Mouse (Mus musculus) forebrain, embryonic 15.5 days (tissue): ENCODE data around the gene Scn3b. TPM values are rescaled to one million over a fixed set of nuclear protein-coding genes. Genes with fewer than 3 reads are reported as not detected.
A peak's percentile ranks its signal among the peaks of the same experiment; 100 is the strongest.

Experiments used
- ATAC-seq: fragments of 200-750 bp; cut with Nextera tagmentation; replicated peaks from 2 replicates; pipeline ENCODE4 v1.8.0; 2017; ENCODE audit warnings: mild to moderate bottlenecking, moderate TSS enrichment, moderate library complexity
- H3K27ac ChIP-seq: fragments of 300-500 bp; sonication (generic); replicated peaks from 2 replicates; pipeline ENCODE4 v1.5.1; 2015; ENCODE audit warnings: mild to moderate bottlenecking, inconsistent platforms
- H3K27me3 ChIP-seq: fragments of 300-500 bp; sonication (generic); 2 replicates; pipeline ENCODE4 v1.6.1; 2015; ENCODE audit warnings: inconsistent platforms
- H3K36me3 ChIP-seq: fragments of 300-500 bp; sonication (generic); 2 replicates; pipeline ENCODE4 v1.6.1; 2015; ENCODE audit warnings: mild to moderate bottlenecking, inconsistent platforms
- H3K4me1 ChIP-seq: fragments of 300-500 bp; sonication (generic); 2 replicates; pipeline ENCODE4 v1.6.1; 2015; ENCODE audit warnings: inconsistent platforms
- H3K4me2 ChIP-seq: fragments of 300-500 bp; sonication (generic); replicated peaks from 2 replicates; pipeline ENCODE4 v1.6.1; 2015; ENCODE audit warnings: mild to moderate bottlenecking, inconsistent platforms
- H3K4me3 ChIP-seq: fragments of 300-500 bp; sonication (generic); 2 replicates; pipeline ENCODE4 v1.5.1; 2015; ENCODE audit warnings: mild to moderate bottlenecking, inconsistent platforms
- H3K9ac ChIP-seq: fragments of 300-500 bp; sonication (generic); replicated peaks from 2 replicates; pipeline ENCODE4 v1.6.1; 2015; ENCODE audit warnings: mild to moderate bottlenecking, inconsistent platforms
- H3K9me3 ChIP-seq: fragments of 300-500 bp; sonication (generic); 2 replicates; pipeline ENCODE4 v1.6.1; 2016; ENCODE audit warnings: inconsistent platforms
- WGBS: fragments of 180-500 bp; shearing (Covaris S2); methylation state at CpG from one replicate; pipeline ENCODE4 v1.1.7; 2015; ENCODE audit warnings: mixed read lengths; 5-methylcytosine and 5-hydroxymethylcytosine counted together
- polyA plus RNA-seq: library from polyadenylated mRNA; unstranded; fragments of >200 nt; fragmentation: Nextera tagmentation; extraction: Ambion mirVana; gene quantifications from 2 replicates; pipeline ENCODE4 v1.2.1, GENCODE M21; 2015

Gene Scn3b
- polyA plus RNA-seq, result 89.7 and 90.5 TPM in 2 replicates

GRCm38 (mm10) chr9:40269103-40269861, at the start of gene Scn3b:
Scn3b (plus strand) TSS chr9:40269217.
- Histone ChIP-seq H3K27ac (peak within 1 kb of the TSS; percentile 68), H3K27me3 (no peaks in the 10 kb centered on the region), H3K9me3 (no peaks in the 10 kb centered on the region), H3K36me3 (no peaks in the 10 kb centered on the region), H3K9ac (peak within 1 kb of the TSS; percentile 59), H3K4me3 (peak within 1 kb of the TSS; percentile 53), H3K4me2 (peak within 1 kb of the TSS; percentile 80), H3K4me1 (peaks cover 46% of the 10 kb centered on the region)
- peak; percentile 97 for ATAC-seq
- WGBS, result under 1% methylated on average over 41 of the region's 42 CpGs

DNA sequence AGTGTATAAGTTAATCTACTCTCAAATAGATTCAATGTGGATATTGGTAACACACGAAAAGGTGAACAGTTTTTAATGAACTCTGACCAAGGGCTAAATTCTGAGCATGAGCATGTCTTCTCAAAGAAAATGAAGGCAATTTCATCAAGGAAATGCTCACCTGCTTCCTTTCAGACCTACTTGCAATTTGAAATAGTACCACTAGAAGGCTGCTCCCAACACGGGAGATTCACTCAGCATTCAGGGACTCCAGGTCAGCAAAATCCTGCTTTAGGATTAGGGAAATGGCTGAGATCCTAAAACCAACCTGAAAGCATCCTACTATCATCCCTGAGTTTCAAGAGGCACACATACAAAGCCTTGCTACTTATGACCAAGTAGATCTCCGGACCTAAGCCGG, 44.7 kb upstream of the Scn3b start:
- WGBS, result 69% methylated on average over 4 of the region's 4 CpGs
- Histone ChIP-seq H3K36me3 (no peaks in the 10 kb centered on the region), H3K4me3 (no peak overlapping the region), H3K27ac (no peak overlapping the region), H3K4me2 (no peak overlapping the region), H3K27me3 (no peaks in the 10 kb centered on the region), H3K9me3 (no peaks in the 10 kb centered on the region), H3K9ac (no peak overlapping the region), H3K4me1 (peaks cover 5% of the 10 kb centered on the region)
- no peak for ATAC-seq

DNA sequence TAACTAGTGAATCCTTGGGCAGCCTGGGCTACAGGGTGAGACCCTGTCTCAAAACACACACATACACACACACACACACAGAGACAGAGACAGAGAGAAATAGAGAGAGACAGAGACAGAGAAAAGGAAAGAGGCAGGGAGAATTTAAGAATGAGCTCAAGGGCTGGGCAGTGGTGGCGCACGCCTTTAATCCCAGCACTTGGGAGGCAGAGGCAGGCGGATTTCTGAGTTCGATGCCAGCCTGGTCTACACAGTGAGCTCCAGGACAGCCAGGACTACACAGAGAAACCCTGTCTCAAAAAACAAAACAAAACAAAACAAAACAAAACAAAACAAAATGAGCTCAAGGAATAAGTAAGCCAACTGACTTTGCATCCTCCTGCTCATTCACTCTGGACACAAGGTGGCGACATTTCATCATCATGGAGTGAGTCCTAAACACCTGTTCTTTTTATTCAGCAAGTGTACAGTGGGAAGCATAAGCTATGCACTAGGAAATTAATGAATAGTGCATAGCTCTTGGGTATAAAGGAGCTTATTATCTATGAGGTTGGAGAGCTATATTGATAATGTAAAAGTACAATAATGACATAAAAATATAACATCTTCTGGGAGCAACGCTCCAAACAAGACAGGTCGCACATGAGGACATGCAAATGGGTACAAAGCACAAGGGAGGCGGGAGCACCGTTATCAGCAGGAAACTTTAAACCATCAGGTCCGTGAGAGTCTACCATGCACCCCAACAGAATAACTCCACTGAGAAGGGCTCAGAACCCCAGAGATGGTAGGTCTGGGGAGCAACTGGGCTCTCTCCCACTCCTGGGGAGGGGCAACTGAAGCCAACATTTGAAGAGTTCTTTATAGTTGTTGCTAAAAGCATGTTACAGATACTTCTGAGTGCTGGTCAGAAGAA, 40.9 kb upstream of the Scn3b start:
- Histone ChIP-seq H3K4me1 (peaks cover 7% of the 10 kb centered on the region), H3K4me3 (no peak overlapping the region), H3K9ac (no peak overlapping the region), H3K4me2 (no peak overlapping the region), H3K27ac (no peak overlapping the region), H3K36me3 (no peaks in the 10 kb centered on the region), H3K27me3 (no peaks in the 10 kb centered on the region), H3K9me3 (no peaks in the 10 kb centered on the region)
- WGBS, result 72% methylated on average over 10 of the region's 10 CpGs
- ATAC-seq, result peak; percentile 87

- H3K9ac ChIP-seq, result no peak overlapping the region
- ATAC-seq, result no peak
Measured at GRCm38 (mm10) chr9:40228804-40229331, 40.1 kb upstream of the Scn3b start.

GRCm38 (mm10) chr9:40229479-40229878, 39.5 kb upstream of the Scn3b start:
- Histone ChIP-seq H3K36me3 (no peaks in the 10 kb centered on the region), H3K4me2 (no peak overlapping the region), H3K27ac (no peak overlapping the region), H3K9ac (no peak overlapping the region), H3K9me3 (no peaks in the 10 kb centered on the region), H3K4me1 (peaks cover 7% of the 10 kb centered on the region), H3K27me3 (no peaks in the 10 kb centered on the region), H3K4me3 (no peak overlapping the region)
- 57% methylated on average over 5 of the region's 5 CpGs for WGBS
- ATAC-seq, result no peak

More at GRCm38 (mm10) chr9:40228804-40229331, 40.1 kb upstream of the Scn3b start:
- Histone ChIP-seq H3K4me3 (no peak overlapping the region), H3K4me2 (no peak overlapping the region), H3K27me3 (no peaks in the 10 kb centered on the region), H3K4me1 (peaks cover 7% of the 10 kb centered on the region), H3K27ac (no peak overlapping the region), H3K36me3 (no peaks in the 10 kb centered on the region), H3K9me3 (no peaks in the 10 kb centered on the region)
- 36% methylated on average over 6 of the region's 6 CpGs for WGBS

- H3K4me3 ChIP-seq, result no peak overlapping the region
- H3K4me2 ChIP-seq, result no peak overlapping the region
- H3K27ac ChIP-seq, result no peak overlapping the region
- no peak overlapping the region for H3K9ac ChIP-seq
- 73% methylated on average over 3 of the region's 3 CpGs for WGBS
- no peaks in the 10 kb centered on the region for H3K27me3 ChIP-seq
- H3K9me3 ChIP-seq, result no peaks in the 10 kb centered on the region
- no peak for ATAC-seq
- no peaks in the 10 kb centered on the region for H3K36me3 ChIP-seq
- H3K4me1 ChIP-seq, result peaks cover 7% of the 10 kb centered on the region
Measured at GRCm38 (mm10) chr9:40231019-40231418, 38.0 kb upstream of the Scn3b start.

DNA sequence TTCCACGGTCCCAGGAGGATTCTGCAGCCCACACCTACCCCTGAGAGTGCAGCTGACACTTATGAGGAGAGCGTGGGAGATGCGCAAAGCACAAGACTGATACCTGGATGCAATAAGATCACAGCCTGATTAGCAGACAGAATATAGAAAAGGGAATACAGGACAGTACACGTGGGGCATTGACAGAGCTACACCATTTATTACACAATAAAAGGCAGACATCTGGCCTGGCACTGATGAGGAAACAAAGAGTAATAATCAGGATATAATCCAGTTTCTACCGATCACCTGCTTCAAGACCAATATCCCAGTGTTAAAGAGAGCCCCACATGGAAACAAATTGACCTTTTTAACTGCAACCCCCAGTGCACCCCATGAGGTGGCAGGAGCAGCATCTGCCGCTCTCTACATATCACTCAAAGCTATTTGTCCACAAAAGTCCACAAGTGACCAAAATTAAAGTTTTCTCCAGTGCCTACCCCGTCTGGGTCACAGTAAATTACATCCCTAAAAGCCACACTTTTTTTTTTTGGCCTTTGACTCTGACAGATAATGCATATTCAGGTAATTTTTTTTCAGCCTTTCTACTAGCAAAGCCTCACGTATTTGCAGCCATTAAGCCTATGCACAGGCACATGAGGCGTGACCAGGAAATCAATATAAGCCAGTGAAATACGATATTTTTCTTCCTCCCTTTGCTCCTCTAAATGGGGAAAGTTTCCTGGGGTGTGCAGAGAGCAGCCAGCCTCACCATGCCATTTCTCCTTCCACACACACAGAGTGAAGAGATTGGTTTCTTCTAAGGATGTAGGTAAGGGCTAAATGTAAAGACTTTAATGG, 34.6 kb upstream of the Scn3b start:
- Histone ChIP-seq H3K4me3 (no peak overlapping the region), H3K9me3 (no peaks in the 10 kb centered on the region), H3K9ac (no peak overlapping the region), H3K36me3 (no peaks in the 10 kb centered on the region), H3K4me1 (peaks cover under 1% of the 10 kb centered on the region; the same call in 1 of the 2 replicates), H3K4me2 (no peak overlapping the region), H3K27ac (no peak overlapping the region), H3K27me3 (no peaks in the 10 kb centered on the region)
- 68% methylated on average over 10 of the region's 10 CpGs for WGBS
- no peak for ATAC-seq

- H3K9ac ChIP-seq, result no peak overlapping the region
- H3K4me2 ChIP-seq, result no peak overlapping the region
- no peaks in the 10 kb centered on the region for H3K9me3 ChIP-seq
- no peaks in the 10 kb centered on the region for H3K4me1 ChIP-seq
- ATAC-seq, result no peak
- H3K36me3 ChIP-seq, result no peaks in the 10 kb centered on the region
- H3K27ac ChIP-seq, result no peak overlapping the region
- no peak overlapping the region for H3K4me3 ChIP-seq
- WGBS, result 91% methylated on average over 7 of the region's 7 CpGs
- no peaks in the 10 kb centered on the region for H3K27me3 ChIP-seq
Measured at GRCm38 (mm10) chr9:40235220-40235619, 33.8 kb upstream of the Scn3b start.

GRCm38 (mm10) chr9:40239749-40240148, 29.3 kb upstream of the Scn3b start:
- no peak overlapping the region for H3K4me3 ChIP-seq
- ATAC-seq, result no peak
- H3K9me3 ChIP-seq, result no peaks in the 10 kb centered on the region
- H3K27me3 ChIP-seq, result no peaks in the 10 kb centered on the region
- H3K4me1 ChIP-seq, result peaks cover 17% of the 10 kb centered on the region
- no peaks in the 10 kb centered on the region for H3K36me3 ChIP-seq
- H3K4me2 ChIP-seq, result no peak overlapping the region
- no peak overlapping the region for H3K9ac ChIP-seq
- 18% methylated on average over 4 of the region's 4 CpGs for WGBS
- no peak overlapping the region for H3K27ac ChIP-seq

DNA sequence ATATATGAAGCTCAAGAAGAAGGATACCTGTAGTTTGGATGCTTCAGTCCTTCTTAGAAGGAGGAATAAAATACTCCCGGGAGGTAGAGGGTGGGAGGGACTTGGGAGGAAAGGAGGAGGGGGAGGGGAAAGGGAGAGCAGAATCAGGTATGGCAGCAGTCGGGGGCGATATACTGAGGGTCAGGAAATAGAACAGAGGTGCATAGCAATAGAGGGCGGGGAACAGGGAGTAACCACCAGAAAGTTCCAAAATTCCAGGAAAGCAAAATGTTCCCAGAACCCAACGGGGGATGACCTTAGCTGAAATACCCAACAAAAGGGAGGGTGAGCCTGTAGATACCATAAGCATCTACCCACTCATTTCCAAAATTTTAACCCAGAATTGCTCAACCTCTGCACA, 28.7 kb upstream of the Scn3b start:
- Histone ChIP-seq H3K4me2 (no peak overlapping the region; the same call in 1 of the 2 replicates), H3K4me1 (peaks cover 17% of the 10 kb centered on the region), H3K27me3 (no peaks in the 10 kb centered on the region), H3K9ac (no peak overlapping the region), H3K9me3 (no peaks in the 10 kb centered on the region), H3K4me3 (no peak overlapping the region), H3K27ac (no peak overlapping the region), H3K36me3 (no peaks in the 10 kb centered on the region)
- WGBS, result 31% methylated on average over 5 of the region's 5 CpGs
- ATAC-seq, result no peak

GRCm38 (mm10) chr9:40241223-40241801, 27.7 kb upstream of the Scn3b start:
- H3K27me3 ChIP-seq, result no peaks in the 10 kb centered on the region
- peak overlapping the region; percentile 71 for H3K4me2 ChIP-seq
- no peaks in the 10 kb centered on the region for H3K9me3 ChIP-seq
- H3K36me3 ChIP-seq, result no peaks in the 10 kb centered on the region
- WGBS, result 2% methylated on average over 15 of the region's 15 CpGs
- H3K9ac ChIP-seq, result peak overlapping the region; percentile 61
- peaks cover 17% of the 10 kb centered on the region for H3K4me1 ChIP-seq
- peak overlapping the region; percentile 96 for H3K27ac ChIP-seq
- ATAC-seq, result peak; percentile 84
- H3K4me3 ChIP-seq, result peak overlapping the region; percentile 45
